8 mouse cellular contexts compared by ENCODE assay signal in the genomic region with DNA sequence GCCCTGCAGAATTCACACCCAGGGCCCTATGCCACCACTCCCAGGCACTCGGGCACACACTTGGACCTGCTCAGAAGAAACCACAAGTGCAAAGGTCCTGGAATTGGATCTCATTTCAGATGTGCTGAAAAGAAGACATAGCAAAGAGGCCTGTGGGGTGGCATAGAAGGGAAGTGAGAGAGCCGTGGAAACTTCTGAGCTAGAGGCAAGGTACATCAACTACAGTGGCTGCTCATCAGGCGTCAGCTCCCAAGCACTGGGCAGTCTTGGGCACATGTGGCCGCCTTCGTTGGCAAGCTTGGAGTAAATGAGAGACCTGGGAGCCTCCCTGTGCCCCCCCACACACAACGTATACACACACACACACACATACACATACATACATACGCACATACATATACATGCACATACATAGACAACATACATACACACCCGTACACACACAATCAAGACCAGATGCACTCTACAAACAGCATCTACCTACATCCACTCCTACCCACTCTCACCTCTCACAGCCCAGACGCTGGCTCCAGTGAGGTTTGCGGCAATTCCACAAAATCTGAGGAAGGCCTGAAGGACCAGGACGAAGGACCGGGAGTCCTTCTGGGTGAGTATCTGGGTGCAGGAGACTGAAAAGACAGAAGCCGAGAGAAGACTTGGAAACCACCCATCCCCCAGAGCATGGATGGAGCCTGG. TPM values are rescaled to one million over a fixed set of nuclear protein-coding genes. Genes with fewer than 3 reads are reported as not detected.
A peak's percentile ranks its signal among the peaks of the same experiment; 100 is the strongest.
DNase-seq lines count a peak whose midpoint lies in the region; ATAC-seq and TF ChIP-seq lines count a peak whose summit lies in the region.

A gene (minus strand): TSS at position 631 of the 696 bp plus-strand sequence.

- TF ChIP-seq CTCF in left cerebral cortex, adult 2 months (IDR thresholded peaks at IDR 0.05) = no peak

- H3K4me1 ChIP-seq in embryonic facial prominence, embryonic 10.5 days = peaks cover 16% of the 10 kb centered on the region
- peaks cover 2% of the 10 kb centered on the region; the same call in 1 of the 2 replicates for H3K4me1 ChIP-seq in hindbrain, embryonic 12.5 days
- peaks cover 20% of the 10 kb centered on the region for H3K4me1 ChIP-seq in midbrain, embryonic 15.5 days

- H3K27me3 ChIP-seq in embryonic facial prominence, embryonic 10.5 days (replicated peaks; ENCODE audit: low read depth, poor library complexity, severe bottlenecking) = no peaks in the 10 kb centered on the region
- no peaks in the 10 kb centered on the region for H3K27me3 ChIP-seq in hindbrain, embryonic 12.5 days
- H3K27me3 ChIP-seq in midbrain, embryonic 15.5 days (replicated peaks) = no peaks in the 10 kb centered on the region

- DNase-seq in left cerebral cortex, adult 2 months (ENCODE audit: extremely low spot score in 1 of 2, low spot score in 2 of 2) = no peak
- no peak for DNase-seq in left cerebral cortex, postnatal 4 days
- no peak for DNase-seq in embryonic facial prominence, embryonic 10.5 days (ENCODE audit: low spot score)
- DNase-seq in B cell, adult 2 months = no peak
- DNase-seq in natural killer cell, adult 2 months (ENCODE audit: low spot score in 2 of 2) = no peak
- no peak for DNase-seq in layer of hippocampus, adult 9-11 months

- H3K4me2 ChIP-seq in hindbrain, embryonic 12.5 days (replicated peaks) = peak within 1 kb of the TSS; percentile 61
- peak within 1 kb of the TSS; percentile 72 for H3K4me2 ChIP-seq in midbrain, embryonic 15.5 days

- H3K9me3 ChIP-seq in embryonic facial prominence, embryonic 10.5 days = no peaks in the 10 kb centered on the region
- H3K9me3 ChIP-seq in hindbrain, embryonic 12.5 days (replicated peaks) = no peaks in the 10 kb centered on the region
- no peaks in the 10 kb centered on the region for H3K9me3 ChIP-seq in midbrain, embryonic 15.5 days

- no peaks in the 10 kb centered on the region for H3K36me3 ChIP-seq in embryonic facial prominence, embryonic 10.5 days (replicated peaks)
- no peaks in the 10 kb centered on the region for H3K36me3 ChIP-seq in hindbrain, embryonic 12.5 days
- no peaks in the 10 kb centered on the region for H3K36me3 ChIP-seq in midbrain, embryonic 15.5 days (replicated peaks)

- no peak for ATAC-seq in hindbrain, embryonic 12.5 days (ENCODE audit: low FRiP score)
- ATAC-seq in midbrain, embryonic 15.5 days (replicated peaks) = no peak; the same call in 1 of the 2 replicates

- intact Hi-C loops in left cerebral cortex, adult 2 months (cut with DNase I) = no loop called here
- intact Hi-C loops in left cerebral cortex, postnatal 4 days (cut with DNase I) = no loop called here

- 92% methylated on average over 13 of the region's 13 CpGs for WGBS in embryonic facial prominence, embryonic 10.5 days
- 92% methylated on average over 13 of the region's 13 CpGs for WGBS in hindbrain, embryonic 12.5 days
- 88% methylated on average over 13 of the region's 13 CpGs for WGBS in midbrain, embryonic 15.5 days

- H3K27ac ChIP-seq in left cerebral cortex, adult 2 months = peak within 1 kb of the TSS; percentile 94
- peak within 1 kb of the TSS; percentile 92 for H3K27ac ChIP-seq in embryonic facial prominence, embryonic 10.5 days (replicated peaks)
- H3K27ac ChIP-seq in hindbrain, embryonic 12.5 days = peak within 1 kb of the TSS; percentile 92
- H3K27ac ChIP-seq in midbrain, embryonic 15.5 days = peak within 1 kb of the TSS; percentile 92

- H3K4me3 ChIP-seq in left cerebral cortex, adult 2 months = peak within 1 kb of the TSS; percentile 50
- peak within 1 kb of the TSS; percentile 59 for H3K4me3 ChIP-seq in embryonic facial prominence, embryonic 10.5 days
- peak within 1 kb of the TSS; percentile 37 for H3K4me3 ChIP-seq in hindbrain, embryonic 12.5 days
- peak within 1 kb of the TSS; percentile 45 for H3K4me3 ChIP-seq in midbrain, embryonic 15.5 days

- peak within 1 kb of the TSS; percentile 74 for H3K9ac ChIP-seq in hindbrain, embryonic 12.5 days
- H3K9ac ChIP-seq in midbrain, embryonic 15.5 days = peak within 1 kb of the TSS; percentile 62

RNA-seq across cellular contexts. Expression of the gene that starts here (rescaled TPM):
- 10 to 100 TPM in 1 of 2 experiments, 1 to 10 TPM in 1; 9.8 to 10.1 TPM for total RNA-seq in left cerebral cortex, adult 2 months (2021)
- total RNA-seq in left cerebral cortex, postnatal 4 days (2021) = 10 to 100 TPM in 1 of 2 experiments, 1 to 10 TPM in 1; 9.9 to 10.9 TPM
- polyA plus RNA-seq in embryonic facial prominence, embryonic 10.5 days (2016; fragmentation: Nextera tagmentation; extraction: Ambion mirVana) = 3.2 and 3.3 TPM in 2 replicates
- 4.8 and 5.5 TPM in 2 replicates for polyA plus RNA-seq in hindbrain, embryonic 12.5 days (2016; fragmentation: Nextera tagmentation; extraction: Ambion mirVana)
- polyA plus RNA-seq in midbrain, embryonic 15.5 days (2015; fragmentation: Nextera tagmentation; extraction: Ambion mirVana) = 15.3 and 16.8 TPM in 2 replicates
